In genomic region chr1:120767054-120767453, GRCm38 (mm10) we compare ENCODE assay signal across 27 mouse cellular contexts.
"Had no signal": no experiment of that assay in that cellular context is flagged by ENCODE, and none has a peak within 500 bp of the region (broad histone marks: within the 10 kb centered on the region; RNA-seq: fewer than 3 reads in every experiment).

No protein-coding gene starts in this region.

- ATAC-seq: hindbrain, embryonic 16.5 days; inflammation-experienced regulatory T-cells, adult 6 months; intestine, embryonic 15.5 days; intestine, postnatal 0 days; liver, embryonic 12.5 days had no signal

- H3K27me3 ChIP-seq: heart, embryonic 13.5 days; heart, embryonic 15.5 days; hindbrain, embryonic 12.5 days; intestine, embryonic 15.5 days; liver, embryonic 12.5 days had no signal

- H3K27ac ChIP-seq: gastrocnemius, adult 2 months; heart, adult 2 months; heart, embryonic 13.5 days; heart, embryonic 15.5 days; hindbrain, embryonic 10.5 days; hindbrain, embryonic 12.5 days; hindbrain, embryonic 14.5 days; intestine, embryonic 15.5 days; kidney, postnatal 0 days; limb, embryonic 12.5 days; liver, embryonic 12.5 days; liver, embryonic 14.5 days had no signal

- H3K4me1 ChIP-seq: heart, embryonic 13.5 days; heart, embryonic 15.5 days; hindbrain, embryonic 12.5 days; intestine, embryonic 15.5 days; liver, embryonic 12.5 days had no signal

- H3K36me3 ChIP-seq: heart, embryonic 13.5 days; heart, embryonic 15.5 days; hindbrain, embryonic 10.5 days; hindbrain, embryonic 12.5 days; intestine, embryonic 15.5 days; limb, embryonic 12.5 days; liver, embryonic 12.5 days had no signal

- DNase-seq: gastrocnemius, adult 2 months; gastrocnemius, postnatal 10 days; gastrocnemius, postnatal 25 days; heart, adult 2 months; heart, postnatal 14 days; heart, postnatal 36 days; kidney, adult 18-20 months; kidney, adult 8-10 months; kidney, postnatal 14 days; kidney, postnatal 36 days; layer of hippocampus, adult 9-11 months; layer of hippocampus, postnatal 36 days; left cerebral cortex, postnatal 4 days had no signal

- H3K4me3 ChIP-seq: gastrocnemius, adult 2 months; heart, adult 2 months; heart, embryonic 13.5 days; heart, embryonic 15.5 days; hindbrain, embryonic 10.5 days; hindbrain, embryonic 12.5 days; intestine, embryonic 15.5 days; limb, embryonic 12.5 days; liver, embryonic 12.5 days had no signal

- H3K4me2 ChIP-seq: heart, embryonic 11.5 days; heart, embryonic 13.5 days; heart, embryonic 15.5 days; hindbrain, embryonic 12.5 days; hindbrain, embryonic 14.5 days; intestine, embryonic 15.5 days; limb, embryonic 12.5 days; liver, embryonic 12.5 days had no signal

- H3K9me3 ChIP-seq: heart, embryonic 13.5 days; heart, embryonic 15.5 days; hindbrain, embryonic 10.5 days; hindbrain, embryonic 12.5 days; intestine, embryonic 15.5 days; limb, embryonic 12.5 days; liver, embryonic 12.5 days had no signal

- H3K9ac ChIP-seq: heart, embryonic 13.5 days; heart, embryonic 15.5 days; hindbrain, embryonic 12.5 days; hindbrain, embryonic 14.5 days; intestine, embryonic 15.5 days; limb, embryonic 12.5 days; liver, embryonic 12.5 days; liver, embryonic 14.5 days had no signal
